Mouse (Mus musculus) ES-E14 (cell line): ENCODE results near the gene Ttl. TPM values are rescaled to one million over a fixed set of nuclear protein-coding genes. Genes with fewer than 3 reads are reported as not detected.

ENCODE experiments used
- DNase-seq: peaks from one replicate; pipeline ENCODE4 v3.0.0-alpha.2; 2013; ENCODE audit warnings: low read depth, low spot score
- H3K27ac ChIP-seq: 2 replicates; pipeline ENCODE4 v1.5.1; 2012; ENCODE audit warnings: low read depth, mild to moderate bottlenecking, low read length, moderate library complexity, mixed read lengths; ENCODE audit not compliant: poor library complexity, insufficient read depth, severe bottlenecking
- H3K36me3 ChIP-seq: 2 replicates; pipeline ENCODE4 v1.6.1; 2012; ENCODE audit warnings: mild to moderate bottlenecking, low read length, moderate library complexity, mixed read lengths; ENCODE audit not compliant: control insufficient read depth, poor library complexity, insufficient read depth, severe bottlenecking
- H3K4me1 ChIP-seq, 2 experiments: fragments of 150-350 bp in 1 of 2; sonication (generic) in 1 of 2; 2 replicates each; pipeline ENCODE4 v1.6.1; 2012; ENCODE audit warnings: low read length in 2 of 2, mild to moderate bottlenecking in 1 of 2, mixed read lengths in 1 of 2; ENCODE audit not compliant: control insufficient read depth in 2 of 2, insufficient read depth in 2 of 2, poor library complexity in 1 of 2
- H3K4me3 ChIP-seq, 2 experiments: fragments of 150-350 bp in 1 of 2; sonication (generic) in 1 of 2; 2 replicates each; pipeline ENCODE4 v1.5.1; 2012; ENCODE audit warnings: low read length in 2 of 2, low read depth in 1 of 2, mild to moderate bottlenecking in 1 of 2, mixed read lengths in 1 of 2; ENCODE audit not compliant: insufficient read depth in 1 of 2, poor library complexity in 1 of 2, severe bottlenecking in 1 of 2
- H3K9ac ChIP-seq: 2 replicates; pipeline ENCODE4 v1.6.1; 2012; ENCODE audit warnings: low read depth, mild to moderate bottlenecking, low read length, mixed read lengths; ENCODE audit not compliant: poor library complexity, insufficient read depth, severe bottlenecking
- H3K9me3 ChIP-seq: fragments of 150-350 bp; sonication (generic); 2 replicates; pipeline ENCODE4 v1.6.1; 2012; ENCODE audit warnings: low read depth, mild to moderate bottlenecking, low read length; ENCODE audit not compliant: control insufficient read depth, insufficient read depth
- CHD2 ChIP-seq: IDR thresholded peaks from 2 replicates; pipeline ENCODE4 v1.6.1; 2014; ENCODE audit warnings: mild to moderate bottlenecking, low read depth, low read length, inconsistent platforms
- HCFC1 ChIP-seq: IDR thresholded peaks from 2 replicates; pipeline ENCODE4 v1.6.1; 2012; ENCODE audit warnings: low read length, inconsistent platforms, borderline replicate concordance; ENCODE audit not compliant: insufficient read depth
- MAFK ChIP-seq: IDR thresholded peaks from 2 replicates; pipeline ENCODE4 v1.6.1; 2014; ENCODE audit warnings: mild to moderate bottlenecking, low read depth, low read length, inconsistent platforms; ENCODE audit not compliant: insufficient read depth
- ZC3H11A ChIP-seq: IDR thresholded peaks from 2 replicates; pipeline ENCODE4 v1.6.1; 2012; ENCODE audit warnings: low read depth, mild to moderate bottlenecking, inconsistent platforms, low read length, borderline replicate concordance
- ZNF384 ChIP-seq: IDR thresholded peaks from 2 replicates; pipeline ENCODE4 v1.6.1; 2012; ENCODE audit warnings: low read depth, low read length, inconsistent platforms
- in situ Hi-C, 2 experiments: fragments of 600-800 bp; cut with MboI; formaldehyde crosslinking; loops; one replicate each; pipeline ENCODE4 v1.15.1; 2025; ENCODE audit warnings: low sequenced_read_pairs in 2 of 2, inconsistent platforms in 1 of 2; ENCODE audit not compliant: unreplicated experiment in 2 of 2
- total RNA-seq: library from RNA; depleted of rRNA; stranded (reverse); fragments of 300-350 nt; gene quantifications from 2 replicates; pipeline ENCODE4 v1.2.3, GENCODE M21; 2012

The Ttl gene
- total RNA-seq, 1 experiment, result 12.4 TPM

GRCm38 (mm10) chr2:129047811-129048210, 17.9 kb upstream of the Ttl start, which contains the start of gene Vinac1:
Gene Vinac1, minus strand, starts transcription at chr2:129048172.
- Histone ChIP-seq H3K9ac (no peak within 1 kb of the TSS), H3K9me3 (no peaks in the 10 kb centered on the region), H3K36me3 (no peaks in the 10 kb centered on the region), H3K27ac (no peak within 1 kb of the TSS), H3K4me3 (no peak within 1 kb of the TSS), H3K4me1 (no peaks in the 10 kb centered on the region)
- no peak for TF ChIP-seq HCFC1
- no peak for TF ChIP-seq MAFK
- no peak for TF ChIP-seq ZC3H11A
- no peak for TF ChIP-seq ZNF384
- no peak for TF ChIP-seq CHD2
- in situ Hi-C loops, result no loop called here
- no peak for DNase-seq

GRCm38 (mm10) chr2:129052451-129052983, 13.2 kb upstream of the Ttl start:
- no peak for DNase-seq
- in situ Hi-C loops, result no loop called here
- H3K9me3 ChIP-seq, result no peaks in the 10 kb centered on the region
- no peak overlapping the region for H3K4me3 ChIP-seq
- TF ChIP-seq CHD2, result no peak
- TF ChIP-seq MAFK, result no peak
- no peak for TF ChIP-seq ZNF384
- no peak for TF ChIP-seq ZC3H11A
- no peak for TF ChIP-seq HCFC1
- H3K27ac ChIP-seq, result no peak overlapping the region
- peaks cover 0 to 3% of the 10 kb centered on the region in 2 experiments; a peak in 2 of 4 replicates for H3K4me1 ChIP-seq
- no peaks in the 10 kb centered on the region for H3K36me3 ChIP-seq
- no peak overlapping the region for H3K9ac ChIP-seq

GRCm38 (mm10) chr2:129055741-129056140, 10.0 kb upstream of the Ttl start:
- in situ Hi-C loops, result no loop called here
- Histone ChIP-seq H3K4me1 (peaks cover 0 to 6% of the 10 kb centered on the region in 2 experiments; a peak in 2 of 4 replicates), H3K9me3 (no peaks in the 10 kb centered on the region), H3K9ac (no peak overlapping the region), H3K27ac (no peak overlapping the region), H3K36me3 (no peaks in the 10 kb centered on the region), H3K4me3 (no peak overlapping the region)
- no peak for DNase-seq
- TF ChIP-seq ZNF384 (no peak), ZC3H11A (no peak), CHD2 (no peak), MAFK (no peak), HCFC1 (no peak)

- Histone ChIP-seq H3K9ac (0 out of 2 replicates have a peak overlapping the region, but pooled peaks have one; percentile 42), H3K27ac (no peak overlapping the region), H3K4me3 (no peak overlapping the region), H3K9me3 (no peaks in the 10 kb centered on the region), H3K4me1 (peaks cover 1 to 6% of the 10 kb centered on the region in 2 experiments; a peak in 3 of 4 replicates), H3K36me3 (no peaks in the 10 kb centered on the region)
- peak; percentile 99 for DNase-seq
- TF ChIP-seq HCFC1 (peak; percentile 34; the same call in 1 of the 2 replicates), CHD2 (no peak), ZC3H11A (peak; percentile 87), ZNF384 (no peak), MAFK (peak; percentile 49; the same call in 1 of the 2 replicates)
- in situ Hi-C loops, result no loop called here
Observed at GRCm38 (mm10) chr2:129056597-129056996, 9.1 kb upstream of the Ttl start.

- no peak overlapping the region for H3K4me3 ChIP-seq
- H3K9me3 ChIP-seq, result no peaks in the 10 kb centered on the region
- no peak for DNase-seq
- H3K4me1 ChIP-seq, result peaks cover 1 to 8% of the 10 kb centered on the region in 2 experiments
- in situ Hi-C loops, result no loop called here
- H3K36me3 ChIP-seq, result no peaks in the 10 kb centered on the region
- H3K9ac ChIP-seq, result no peak overlapping the region
- H3K27ac ChIP-seq, result no peak overlapping the region
- TF ChIP-seq MAFK (no peak), ZC3H11A (no peak), CHD2 (no peak), ZNF384 (no peak), HCFC1 (no peak)
Observed at GRCm38 (mm10) chr2:129057256-129057655, 8.5 kb upstream of the Ttl start.
